Mouse (Mus musculus): ENCODE results near the gene Treml2.

DNA sequence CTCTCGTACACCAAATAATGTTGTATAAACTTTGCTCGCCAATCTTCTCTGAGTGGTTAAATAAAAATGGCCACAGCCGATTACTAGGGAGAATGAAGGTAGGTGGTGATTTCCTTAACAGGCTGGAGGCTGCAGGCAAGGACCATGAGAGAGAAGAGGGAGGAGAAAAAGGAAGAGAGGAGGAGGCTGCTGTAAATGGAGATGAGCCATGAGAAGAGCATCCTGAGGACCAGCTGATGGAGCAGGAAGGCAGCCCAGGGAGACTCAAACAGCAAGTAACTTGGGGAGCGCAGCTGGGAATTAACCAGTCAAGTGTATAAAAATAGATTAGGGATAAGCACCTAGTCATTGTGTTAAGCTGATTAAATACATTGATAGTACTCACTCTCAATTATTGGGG, 34.9 kb downstream of the Treml2 start:
- TF ChIP-seq EP300 (IDR thresholded peaks at IDR 0.05; ENCODE audit: low read depth) (no peak), CTCF (IDR thresholded peaks at IDR 0.05; ENCODE audit: low read depth) (no peak)
